Mouse (Mus musculus): ENCODE measurements around the gene Gm281.
A peak's percentile ranks its signal among the peaks of the same experiment; 100 is the strongest.
"Not testable (repeated sequence)": the region's sequence is repeated elsewhere in the genome, so short reads cannot be mapped to it uniquely, and the experiment has no call there.

The Gm281 gene

DNA sequence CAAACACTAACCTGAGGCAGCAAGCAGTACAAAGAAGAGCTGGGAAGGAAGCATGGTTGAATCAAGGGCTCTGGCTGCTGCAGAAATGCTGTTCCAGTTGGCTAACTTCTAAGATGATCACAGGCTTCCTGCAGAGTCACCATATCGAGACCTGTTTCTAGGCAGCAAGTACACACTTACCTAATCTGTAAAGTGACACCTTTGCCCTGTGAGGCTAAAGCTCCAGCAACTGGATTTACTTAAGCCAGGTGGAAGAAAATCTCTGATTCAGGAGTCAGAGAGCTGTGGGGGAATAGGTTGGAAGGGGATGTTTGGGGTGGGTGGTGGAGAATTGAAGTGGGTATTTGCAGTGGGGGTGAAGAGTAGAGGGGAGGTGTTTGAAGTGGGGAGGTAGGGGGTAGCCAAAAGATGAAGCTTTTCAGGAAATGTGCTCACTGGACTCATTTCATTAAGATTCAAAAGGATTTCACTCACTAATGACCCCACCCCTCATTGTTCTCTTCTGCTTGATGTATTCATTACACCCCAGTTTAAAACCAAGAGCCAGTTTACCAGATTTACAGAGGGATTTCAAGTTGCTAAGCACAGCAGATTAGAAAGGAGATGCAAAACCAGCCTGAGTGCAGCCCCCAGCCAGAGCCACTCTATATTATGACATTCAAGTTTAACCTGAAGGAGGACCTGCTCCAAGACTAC lies at the start of gene Gm281:
Gene Gm281 (minus strand): TSS at position 92 of the 696 bp plus-strand sequence.
- DNase-seq: no peak

DNA sequence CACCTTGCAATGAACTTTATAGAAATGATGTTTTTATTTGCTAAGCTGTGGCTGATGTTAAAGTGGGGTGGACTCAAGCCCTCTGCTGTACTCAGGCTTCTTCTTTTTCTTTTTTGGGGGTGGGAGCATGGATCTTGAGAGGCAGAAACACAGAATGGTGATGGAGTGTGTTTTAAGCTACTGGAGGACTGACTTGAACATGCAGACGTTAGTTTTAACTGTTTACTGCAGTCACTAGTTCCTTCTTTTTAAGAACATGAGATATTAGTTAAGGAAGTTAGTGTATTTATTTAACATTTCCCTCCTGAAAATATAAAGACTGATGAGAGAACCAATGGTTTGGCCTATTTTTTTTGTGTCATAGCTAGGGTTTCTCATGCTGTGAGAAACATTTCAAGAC lies 49.2 kb upstream of the Gm281 start:
- no peak for DNase-seq

DNA sequence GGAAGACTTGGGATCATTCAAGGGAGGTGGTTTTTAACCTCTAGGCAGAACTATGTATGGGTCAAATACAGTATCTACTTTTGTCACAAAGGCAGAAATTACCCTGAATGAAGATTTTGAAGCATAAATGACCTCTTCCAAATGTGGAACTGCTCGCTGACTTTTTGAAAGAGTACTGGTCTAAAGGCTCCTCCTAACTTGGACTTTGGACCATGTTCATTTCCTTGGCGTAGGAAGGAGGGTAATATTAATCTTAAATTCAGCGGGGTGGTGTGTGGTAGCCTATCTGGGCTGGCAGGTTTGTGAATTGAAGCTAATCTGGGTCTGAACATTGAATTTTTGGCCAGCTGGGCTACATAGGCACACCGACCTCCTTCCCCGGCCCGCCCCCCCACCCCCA lies 48.2 kb upstream of the Gm281 start:
- DNase-seq: no peak

DNA sequence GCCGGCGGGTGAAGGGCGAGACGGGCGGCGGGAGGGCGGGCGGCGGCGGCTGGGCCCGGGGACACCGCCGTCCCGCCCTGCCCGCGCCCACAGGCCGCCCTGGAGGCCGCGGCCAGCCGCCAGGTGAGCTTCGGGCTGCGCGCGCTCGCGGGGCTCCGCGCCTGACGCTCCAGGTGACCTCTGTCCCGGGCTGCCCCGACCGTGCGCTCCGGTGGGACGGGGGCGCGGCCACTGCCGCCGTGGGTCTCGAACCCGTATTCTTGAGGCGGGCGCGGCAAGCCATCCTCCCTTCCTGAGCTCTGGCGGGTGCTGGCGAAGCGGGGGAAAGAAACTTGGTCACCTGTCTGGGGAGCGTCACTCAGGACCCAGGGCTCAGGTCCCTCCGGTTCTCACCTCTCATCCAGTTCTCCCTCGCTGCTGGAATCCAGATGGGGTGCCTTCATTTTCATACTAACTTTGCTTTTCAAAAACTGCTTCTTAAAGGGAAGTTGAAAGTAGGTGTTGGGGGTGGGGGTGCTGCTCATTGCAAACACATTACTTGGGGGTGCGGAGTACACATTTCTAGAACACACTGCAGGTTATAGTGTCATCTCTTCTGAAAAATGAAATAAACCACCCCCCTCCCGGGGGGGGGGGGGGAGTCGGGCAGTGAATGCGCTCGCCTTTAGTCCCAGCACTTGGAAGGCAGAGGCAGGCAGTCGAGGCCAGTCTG lies 47.3 kb upstream of the Gm281 start, which contains the start of the genes Atxn7 and Thoc7:
Gene Atxn7 (plus strand): TSS at position 40 of the 712 bp plus-strand sequence.
Gene Thoc7 (minus strand): TSS at position 452 of the 712 bp plus-strand sequence.
- peak; percentile 75 for DNase-seq

DNA sequence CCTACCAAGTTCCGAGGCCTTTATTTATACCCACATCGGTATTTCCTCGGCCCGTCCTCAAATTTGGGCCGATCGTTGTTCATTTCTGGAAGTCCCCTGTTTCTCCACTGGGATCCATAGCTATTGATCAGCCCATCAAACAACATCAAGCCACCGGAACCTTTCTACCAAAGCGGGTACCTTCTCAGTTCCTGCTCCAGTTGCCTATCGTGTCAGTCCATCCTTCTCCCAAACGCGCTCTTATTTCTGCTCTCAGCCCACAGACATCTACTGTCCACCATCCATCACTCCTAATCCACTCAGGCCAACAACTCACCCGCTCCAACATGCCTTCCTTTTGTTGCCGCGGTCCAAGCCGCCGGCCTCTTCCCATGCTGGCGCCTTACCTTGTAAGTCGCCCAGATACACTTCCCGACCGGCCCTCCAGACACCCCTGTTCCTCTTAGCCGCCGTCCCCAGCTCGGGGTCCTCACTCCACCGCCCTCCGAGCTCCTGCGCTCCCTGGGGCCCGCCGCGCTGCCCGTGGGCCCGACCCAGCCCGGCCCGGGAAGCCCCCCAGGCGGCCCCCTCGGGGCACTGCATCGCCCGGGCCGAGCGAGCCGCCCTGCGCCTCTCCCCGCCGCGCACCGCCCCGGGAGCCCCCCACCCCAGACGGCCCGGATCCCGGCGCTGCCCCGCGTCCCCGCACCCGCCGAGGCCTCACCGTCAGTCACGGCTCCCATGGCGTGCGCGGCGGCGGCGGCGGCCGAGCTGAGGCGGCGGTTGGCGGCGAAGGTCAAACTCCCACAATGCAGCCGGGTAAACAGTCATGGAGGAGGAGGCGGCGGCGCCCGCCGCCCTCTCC lies 46.4 kb upstream of the Gm281 start:
- DNase-seq: peak; percentile 82

DNA sequence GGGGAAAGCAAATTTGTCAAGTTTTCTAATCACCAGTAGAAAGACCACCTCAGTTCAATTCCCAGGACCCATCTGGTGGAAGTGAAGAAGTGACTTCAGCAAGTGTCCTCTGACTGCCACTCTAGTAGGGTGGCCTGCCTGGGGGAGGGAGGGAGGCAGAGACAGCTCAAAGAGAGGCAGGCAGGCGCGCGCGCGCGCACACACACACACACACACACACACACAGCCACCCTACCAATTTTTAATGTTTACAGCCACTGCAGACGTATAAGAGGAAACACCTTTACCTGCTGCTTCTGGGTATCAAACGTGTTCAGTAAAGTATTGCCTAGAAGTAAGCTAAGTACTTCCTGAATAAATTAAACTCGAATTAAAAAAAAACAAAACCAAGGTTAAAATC lies 45.8 kb upstream of the Gm281 start:
- DNase-seq: peak; percentile 66

DNA sequence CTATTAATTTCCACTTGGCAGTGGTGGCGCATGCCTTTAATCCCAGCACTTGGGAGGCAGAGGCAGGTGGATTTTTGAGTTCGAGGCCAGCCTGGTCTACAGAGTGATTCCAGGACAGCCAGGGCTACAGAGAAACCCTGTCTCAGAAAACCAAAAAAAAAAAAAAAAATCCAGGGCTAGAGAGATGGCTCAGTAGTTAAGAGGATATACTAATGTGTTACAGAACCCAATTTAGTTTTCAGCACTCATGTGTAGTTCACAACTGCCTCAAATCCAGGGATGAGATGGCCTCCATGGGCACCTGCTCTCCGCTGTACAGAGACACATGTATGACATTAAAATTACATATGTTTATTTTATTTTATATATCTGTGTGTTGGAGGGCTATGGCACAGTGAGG lies 37.9 kb upstream of the Gm281 start:
- DNase-seq: not testable (repeated sequence)

DNA sequence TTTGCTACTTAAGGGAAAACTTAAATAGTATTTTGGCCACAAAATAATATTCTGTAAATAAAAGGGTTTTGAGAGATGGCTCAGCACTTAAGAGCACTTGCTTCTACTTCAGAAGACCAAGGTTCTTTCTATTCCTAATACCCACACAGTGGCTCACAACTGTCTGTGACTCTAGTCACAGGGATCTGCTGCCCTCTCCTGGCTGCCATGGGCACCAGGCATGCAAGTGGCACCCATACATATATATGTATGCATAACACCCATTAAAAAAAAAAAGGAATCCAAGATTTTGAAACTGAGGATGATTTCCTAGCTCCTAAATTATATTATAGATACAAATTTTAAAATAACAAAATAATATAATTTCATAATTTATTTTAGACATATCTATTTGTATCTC lies 36.1 kb upstream of the Gm281 start:
- peak; percentile 83 for DNase-seq

DNA sequence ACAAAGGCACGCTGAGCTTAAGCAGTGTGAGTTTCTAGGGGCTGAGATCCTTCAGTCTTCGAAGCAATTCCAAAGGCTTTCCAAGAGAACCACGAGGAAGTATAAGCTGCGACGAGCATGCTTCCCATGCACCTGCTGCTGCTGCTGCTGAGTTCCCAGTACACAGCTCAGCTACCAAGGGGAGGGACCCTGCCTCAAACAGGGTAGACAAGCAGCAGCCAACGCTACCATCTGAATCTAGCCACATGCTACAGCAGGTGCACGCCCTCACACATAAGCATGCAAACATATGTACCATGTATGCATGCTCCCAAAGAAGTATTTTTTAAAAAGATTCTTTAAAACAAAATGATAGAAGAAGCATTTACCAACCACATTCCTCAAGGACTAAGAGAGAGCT lies 34.1 kb upstream of the Gm281 start:
- DNase-seq: no peak

DNA sequence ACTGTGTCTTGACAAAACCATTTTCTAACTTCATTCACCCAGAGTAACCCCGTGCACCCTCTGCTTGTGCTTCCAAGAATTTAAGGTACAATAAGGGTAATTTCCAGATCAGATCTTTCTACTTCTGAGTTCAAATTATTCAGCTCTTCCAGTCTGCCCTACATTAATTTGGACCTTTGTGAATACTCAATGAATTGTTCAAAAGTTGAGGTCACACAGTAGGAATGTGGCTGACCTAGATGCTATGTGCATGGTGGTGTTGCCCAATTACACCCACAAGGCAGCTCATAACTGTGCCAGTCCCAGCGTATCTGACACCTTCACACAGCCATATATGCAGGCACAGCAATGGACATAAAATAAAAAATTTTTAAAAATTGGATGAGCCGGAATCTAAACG lies 30.4 kb upstream of the Gm281 start:
- DNase-seq: no peak

DNA sequence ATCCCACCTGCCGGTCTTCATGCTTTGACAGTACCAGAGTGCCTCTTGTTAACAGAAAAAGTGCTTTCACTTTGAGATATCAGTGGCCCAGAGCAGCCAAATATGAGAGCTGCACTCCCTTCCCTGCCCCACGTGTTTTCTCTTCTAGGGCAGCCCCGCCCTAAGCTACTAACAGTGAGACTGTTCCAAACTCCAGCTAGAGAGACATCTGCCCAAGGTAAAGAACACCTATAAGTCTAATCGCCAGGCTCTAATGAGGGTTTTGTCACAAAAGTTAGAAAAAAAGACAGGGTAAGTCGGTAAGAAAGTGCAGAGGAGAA lies 19.7 kb upstream of the Gm281 start:
- DNase-seq: no peak

DNA sequence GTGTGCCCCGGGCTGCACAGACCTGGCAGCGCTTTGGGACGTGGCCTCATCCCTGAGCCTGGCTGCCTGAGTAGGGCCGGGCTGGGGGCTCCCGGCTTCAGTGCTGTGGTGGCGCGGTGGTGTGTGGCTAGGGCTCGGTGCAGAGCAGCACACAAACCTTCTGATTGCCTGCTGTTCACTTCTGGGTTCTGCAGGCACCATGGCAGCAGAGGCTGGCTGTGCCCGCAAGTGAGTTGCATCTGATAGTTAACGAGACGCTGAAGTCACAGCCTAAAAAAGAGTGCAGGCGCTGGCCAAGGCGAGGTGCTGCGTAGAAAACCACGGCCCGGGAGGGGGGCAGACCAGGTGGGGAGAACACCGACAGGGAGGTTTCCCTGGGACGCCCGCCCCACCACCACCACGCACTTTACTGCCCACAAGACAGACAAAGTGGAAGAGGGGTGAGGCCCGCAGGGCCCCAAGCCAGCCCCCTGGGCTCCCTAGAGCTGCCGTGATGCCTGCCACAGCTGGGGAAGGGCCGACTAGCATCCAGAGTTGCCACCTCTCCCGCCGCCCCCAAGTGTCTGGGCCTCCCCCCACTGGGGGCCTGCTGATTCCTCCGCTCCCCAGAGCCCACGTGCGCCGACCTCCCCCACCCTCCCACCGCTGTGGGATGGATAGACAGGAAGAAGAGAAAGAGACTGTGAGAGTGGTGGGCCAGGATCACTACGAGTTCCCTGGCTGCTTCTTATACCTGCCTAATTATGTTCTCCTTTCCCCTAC lies 19.2 kb upstream of the Gm281 start:
- DNase-seq: peak; percentile 10

DNA sequence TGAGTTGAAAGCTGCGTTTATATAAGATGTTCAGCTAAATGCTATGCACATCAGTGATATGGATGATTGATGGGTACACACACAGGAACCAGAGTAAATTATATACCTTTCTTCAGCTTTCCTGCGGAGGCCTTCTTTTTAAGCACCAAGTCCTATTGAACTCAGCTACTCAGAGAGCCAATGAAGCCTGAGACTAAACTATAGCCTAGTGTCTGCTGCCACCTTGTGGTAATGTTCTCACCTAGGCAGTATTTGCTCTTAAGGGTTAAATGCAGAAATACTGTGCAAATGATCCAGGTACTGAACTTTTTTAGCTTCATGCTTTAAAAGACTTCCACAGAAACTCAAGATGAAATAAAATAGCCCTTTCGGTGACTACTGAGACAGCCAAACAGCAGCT lies 3.4 kb upstream of the Gm281 start:
- peak; percentile 54 for DNase-seq

DNA sequence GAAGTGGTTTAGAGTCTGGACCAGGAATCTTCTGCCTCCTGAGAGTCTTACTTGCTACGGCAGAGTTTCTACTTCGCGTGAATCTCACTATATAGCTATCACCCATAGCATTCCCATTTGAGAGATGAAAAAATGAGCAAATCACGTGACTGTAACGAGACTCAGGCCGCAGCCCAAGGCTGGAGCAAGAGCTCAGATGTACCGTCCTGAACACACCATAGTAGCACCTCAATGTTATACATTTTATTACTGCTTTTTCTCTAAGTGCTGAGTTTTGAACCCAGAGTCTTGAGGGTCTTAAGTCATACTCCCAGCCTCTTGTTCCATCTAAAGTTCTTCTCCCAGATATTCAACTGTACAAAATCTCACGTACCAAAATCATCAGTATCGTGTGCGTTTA lies 2.9 kb upstream of the Gm281 start:
- DNase-seq: no peak

DNA sequence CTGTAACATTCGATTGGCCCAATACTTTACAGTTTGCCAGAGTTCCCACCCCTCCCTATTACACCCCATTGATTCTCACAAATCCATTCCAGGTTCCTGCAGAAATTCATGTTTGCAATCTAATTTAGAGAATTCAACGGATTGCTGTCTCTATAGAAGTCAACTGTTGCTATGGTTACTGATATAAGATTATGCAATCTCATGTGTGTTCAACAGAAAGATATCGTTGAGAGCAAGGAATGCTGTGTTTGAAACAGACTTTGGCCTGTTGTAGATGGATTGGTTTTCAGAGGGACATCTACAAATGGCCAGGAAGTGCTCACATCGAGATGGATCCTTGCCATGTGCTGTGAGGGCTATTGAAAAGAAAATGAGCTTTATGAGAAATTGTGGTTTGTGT lies 929 bp upstream of the Gm281 start:
- DNase-seq: no peak

DNA sequence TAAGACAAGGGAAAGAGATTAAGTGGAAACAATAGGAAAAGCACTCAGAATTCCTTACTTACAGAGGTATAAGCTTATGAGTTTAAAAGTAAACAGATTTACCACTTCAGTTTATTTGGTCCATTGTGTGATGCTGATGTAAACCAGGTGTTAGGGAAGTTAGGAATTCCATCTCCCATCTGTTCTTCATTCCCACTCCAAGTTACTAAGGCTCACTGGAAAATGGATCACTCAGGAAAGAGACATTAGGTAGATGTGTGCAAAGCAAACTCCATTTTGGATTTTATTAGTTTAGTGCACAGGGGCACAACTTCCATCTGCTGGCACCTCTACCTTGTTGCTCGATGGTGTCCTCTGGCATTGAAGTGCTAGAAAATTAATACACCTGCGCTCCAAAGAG lies 4.1 kb downstream of the Gm281 start:
- no peak for DNase-seq

DNA sequence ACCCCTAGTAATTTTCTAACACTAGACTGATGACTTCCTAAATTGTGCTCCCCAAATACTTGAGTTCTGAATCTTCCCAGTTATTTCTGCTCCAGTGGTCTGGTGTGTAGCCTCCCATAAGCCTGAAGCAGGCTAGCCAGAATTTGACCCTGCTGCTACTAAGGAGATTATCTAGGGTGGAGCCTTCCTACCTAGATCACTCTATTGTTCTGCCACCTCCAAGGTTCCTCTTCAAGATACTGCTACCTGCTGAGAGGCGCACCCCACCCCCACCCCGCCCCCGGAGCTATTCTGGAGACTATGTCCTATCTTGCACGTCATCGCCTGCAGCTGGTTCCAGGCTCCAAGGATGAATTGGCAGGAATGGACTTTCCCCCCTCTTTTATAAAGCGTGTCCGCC lies 7.1 kb downstream of the Gm281 start:
- no peak for DNase-seq

DNA sequence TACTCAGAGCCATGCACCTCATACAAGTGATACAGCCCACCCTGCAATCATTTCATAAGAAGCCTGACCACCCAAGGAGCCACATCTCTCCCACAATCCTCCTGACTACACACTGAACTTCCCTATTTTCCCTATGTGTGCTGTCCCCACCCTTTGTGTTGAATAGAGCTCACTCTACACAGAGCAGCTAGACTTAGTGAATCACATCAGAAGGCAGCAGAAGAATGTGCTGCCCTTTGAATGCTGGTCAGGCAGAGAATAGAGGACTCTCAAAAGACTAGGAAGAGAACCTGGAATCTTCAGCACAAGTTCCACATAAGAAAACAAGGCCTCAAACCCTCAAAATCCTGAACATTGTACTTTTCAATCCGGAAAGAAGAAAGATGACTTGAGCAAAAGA lies 7.8 kb downstream of the Gm281 start:
- no peak for DNase-seq

DNA sequence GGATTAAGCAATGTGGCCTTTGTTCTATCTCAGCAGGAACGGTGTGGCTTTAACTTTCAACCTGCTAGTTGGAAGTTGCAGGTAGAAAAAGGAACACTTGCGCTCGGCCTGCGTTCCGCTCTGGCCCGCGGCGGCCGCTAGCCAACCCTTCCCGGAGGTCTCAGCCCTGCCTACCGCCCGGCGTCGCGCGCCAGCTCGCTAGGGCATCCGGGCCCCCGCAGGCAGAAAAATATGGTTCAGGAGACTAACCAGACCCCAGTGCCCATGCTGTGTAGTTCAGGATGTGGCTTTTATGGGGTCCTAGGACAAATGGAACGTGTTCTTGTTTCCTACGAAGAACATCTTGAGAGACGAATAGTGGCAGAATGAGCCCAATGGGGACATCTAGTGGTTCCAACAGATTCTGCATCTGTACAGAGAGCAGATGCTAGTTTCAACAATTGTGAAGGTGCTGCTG lies 12.6 kb downstream of the Gm281 start:
- DNase-seq: peak; percentile 25

DNA sequence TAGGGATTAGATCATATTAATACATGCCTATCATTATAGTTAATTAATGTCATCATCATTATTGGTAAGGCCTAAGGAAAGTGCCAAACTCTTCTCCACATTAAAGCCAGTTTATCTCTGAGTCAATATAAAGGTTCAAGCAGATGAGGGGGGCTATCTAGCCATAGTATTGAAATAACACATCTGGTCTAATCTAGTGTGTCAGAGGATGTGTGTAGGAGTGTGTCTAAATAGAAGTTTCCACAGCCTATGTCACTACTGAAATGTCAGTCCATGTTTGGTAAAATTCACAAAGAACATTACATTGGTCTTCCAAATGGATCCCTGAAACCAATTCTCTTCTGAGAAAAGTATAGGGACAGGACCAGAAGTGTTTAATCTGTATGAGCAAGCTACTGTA lies 19.1 kb downstream of the Gm281 start:
- DNase-seq: no peak

DNA sequence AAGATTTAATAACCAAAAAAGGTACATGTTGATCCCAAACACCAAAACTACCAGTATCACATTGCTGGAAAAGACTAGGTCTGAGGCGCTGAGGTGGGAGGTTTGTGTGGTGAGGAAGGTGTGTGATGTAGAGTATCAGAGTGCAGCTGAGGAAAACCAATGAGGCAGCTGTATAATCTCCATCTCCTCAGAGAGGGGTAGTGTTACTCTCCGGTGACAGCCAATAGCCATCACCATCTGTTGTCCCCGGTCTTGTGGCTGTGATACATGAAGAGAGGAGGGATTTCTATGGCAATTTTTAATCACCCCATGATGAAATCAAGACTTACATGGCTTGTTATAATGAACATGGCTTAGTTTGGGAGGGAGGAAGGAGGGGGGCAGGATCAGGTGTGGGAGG lies 20.5 kb downstream of the Gm281 start:
- no peak for DNase-seq

DNA sequence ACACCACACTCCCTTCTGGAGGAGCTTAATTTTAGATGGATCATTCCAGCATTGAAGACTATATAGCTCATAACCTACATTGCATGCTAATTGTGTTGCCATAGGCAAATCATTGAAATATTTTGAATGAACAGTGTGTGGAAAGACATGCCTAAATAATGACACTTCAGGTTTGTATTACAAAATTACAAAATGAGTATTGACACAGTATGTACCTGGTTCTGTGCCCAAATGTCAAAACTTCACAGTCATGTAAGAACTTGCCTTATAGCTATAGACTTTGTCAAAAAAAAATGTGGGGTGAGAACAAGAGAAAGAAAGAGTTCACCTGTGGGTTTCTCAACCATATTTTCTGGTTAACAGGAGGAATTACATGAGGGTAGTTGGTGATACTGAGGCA lies 52.9 kb downstream of the Gm281 start:
- DNase-seq: no peak
